Mouse (Mus musculus): ENCODE measurements around the gene Slc39a2.
"Not testable (repeated sequence)": the region's sequence is repeated elsewhere in the genome, so short reads cannot be mapped to it uniquely, and the experiment has no call there.

- TF ChIP-seq POLR2A (IDR thresholded peaks at IDR 0.05; ENCODE audit: low read depth, low read length); CTCF (IDR thresholded peaks at IDR 0.05; ENCODE audit: extremely low read depth, insufficient read depth, insufficient read length, insufficient replicate concordance): not testable (repeated sequence)
These were observed 41.7 kb upstream of the Slc39a2 start for GRCm38 (mm10) chr14:51851006-51851405.
